Mouse (Mus musculus) heart, embryonic 15.5 days (tissue): Measurements from ENCODE around the gene Ugt1a8. TPM values are rescaled to one million over a fixed set of nuclear protein-coding genes. Genes with fewer than 3 reads are reported as not detected.
"Not testable (repeated sequence)": the region's sequence is repeated elsewhere in the genome, so short reads cannot be mapped to it uniquely, and the experiment has no call there.

Experiments
- ATAC-seq: fragments of 200-750 bp; cut with Nextera tagmentation; replicated peaks from 2 replicates; pipeline ENCODE4 v1.8.0; 2017; ENCODE audit warnings: low read depth, moderate TSS enrichment; ENCODE audit not compliant: insufficient number of reproducible peaks, insufficient read depth, low FRiP score
- H3K27ac ChIP-seq: fragments of 300-500 bp; sonication (generic); 2 replicates; pipeline ENCODE4 v1.5.1; 2015; ENCODE audit warnings: mild to moderate bottlenecking, inconsistent platforms
- H3K27me3 ChIP-seq: fragments of 300-500 bp; sonication (generic); 2 replicates; pipeline ENCODE4 v1.6.1; 2015; ENCODE audit warnings: inconsistent platforms
- H3K36me3 ChIP-seq: fragments of 300-500 bp; sonication (generic); 2 replicates; pipeline ENCODE4 v1.6.1; 2015; ENCODE audit warnings: mild to moderate bottlenecking, inconsistent platforms
- H3K4me1 ChIP-seq: fragments of 300-500 bp; sonication (generic); replicated peaks from 2 replicates; pipeline ENCODE4 v1.6.1; 2015; ENCODE audit warnings: inconsistent platforms
- H3K4me2 ChIP-seq: fragments of 300-500 bp; sonication (generic); 2 replicates; pipeline ENCODE4 v1.6.1; 2015; ENCODE audit warnings: inconsistent platforms, mild to moderate bottlenecking, moderate library complexity
- H3K4me3 ChIP-seq: fragments of 300-500 bp; sonication (generic); 2 replicates; pipeline ENCODE4 v1.5.1; 2015; ENCODE audit warnings: mild to moderate bottlenecking, inconsistent platforms
- H3K9ac ChIP-seq: fragments of 300-500 bp; sonication (generic); 2 replicates; pipeline ENCODE4 v1.6.1; 2015; ENCODE audit warnings: mild to moderate bottlenecking, inconsistent platforms
- H3K9me3 ChIP-seq: fragments of 300-500 bp; sonication (generic); replicated peaks from 2 replicates; pipeline ENCODE4 v1.6.1; 2016; ENCODE audit warnings: inconsistent platforms
- WGBS: fragments of 180-500 bp; shearing (Covaris S2); methylation state at CpG from one replicate; pipeline ENCODE4 v1.1.7; 2015; ENCODE audit warnings: mixed read lengths; 5-methylcytosine and 5-hydroxymethylcytosine counted together
- polyA plus RNA-seq: library from polyadenylated mRNA; unstranded; fragments of >200 nt; fragmentation: Nextera tagmentation; extraction: Ambion mirVana; gene quantifications from 2 replicates; pipeline ENCODE4 v1.2.1, GENCODE M21; 2015

Gene Ugt1a8
- polyA plus RNA-seq, 1 experiment from 2014 or later, result not detected

DNA sequence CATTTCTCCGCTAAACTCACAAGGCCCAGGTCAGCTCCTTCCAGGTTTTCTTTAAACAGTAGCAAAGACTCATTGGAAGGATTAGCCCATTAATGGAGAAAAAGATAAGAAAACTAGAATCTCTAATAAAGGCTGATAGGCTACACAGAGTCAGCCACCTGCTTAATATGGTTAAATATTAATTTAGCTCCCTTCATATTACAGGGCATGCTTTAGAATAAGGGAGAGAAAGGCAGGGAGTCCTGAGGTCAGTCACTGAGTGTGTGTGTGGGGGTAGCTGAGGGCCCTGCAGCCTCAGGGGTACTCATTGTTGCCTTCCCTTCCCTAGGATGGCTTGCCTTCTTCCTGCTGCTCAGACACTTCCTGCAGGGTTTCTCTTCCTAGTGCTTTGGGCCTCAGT, 50.5 kb downstream of the Ugt1a8 start:
- H3K4me3 ChIP-seq, result no peak overlapping the region
- no peaks in the 10 kb centered on the region for H3K36me3 ChIP-seq
- 0 out of 2 replicates have a peak, but pooled peaks cover 4% of the 10 kb centered on the region for H3K4me1 ChIP-seq
- WGBS, result 83% methylated on average over 1 of the region's 1 CpGs
- H3K9me3 ChIP-seq, result no peaks in the 10 kb centered on the region
- H3K4me2 ChIP-seq, result no peak overlapping the region
- no peak overlapping the region for H3K9ac ChIP-seq
- no peaks in the 10 kb centered on the region for H3K27me3 ChIP-seq
- no peak for ATAC-seq
- no peak overlapping the region for H3K27ac ChIP-seq

GRCm38 (mm10) chr1:88140492-88140891, 52.9 kb downstream of the Ugt1a8 start:
- ATAC-seq, H3K36me3 ChIP-seq, H3K9me3 ChIP-seq, H3K4me2 ChIP-seq, H3K27ac ChIP-seq, H3K9ac ChIP-seq, H3K27me3 ChIP-seq, H3K4me3 ChIP-seq, H3K4me1 ChIP-seq: not testable (repeated sequence)
- 47% methylated on average over 1 of the region's 1 CpGs for WGBS

DNA sequence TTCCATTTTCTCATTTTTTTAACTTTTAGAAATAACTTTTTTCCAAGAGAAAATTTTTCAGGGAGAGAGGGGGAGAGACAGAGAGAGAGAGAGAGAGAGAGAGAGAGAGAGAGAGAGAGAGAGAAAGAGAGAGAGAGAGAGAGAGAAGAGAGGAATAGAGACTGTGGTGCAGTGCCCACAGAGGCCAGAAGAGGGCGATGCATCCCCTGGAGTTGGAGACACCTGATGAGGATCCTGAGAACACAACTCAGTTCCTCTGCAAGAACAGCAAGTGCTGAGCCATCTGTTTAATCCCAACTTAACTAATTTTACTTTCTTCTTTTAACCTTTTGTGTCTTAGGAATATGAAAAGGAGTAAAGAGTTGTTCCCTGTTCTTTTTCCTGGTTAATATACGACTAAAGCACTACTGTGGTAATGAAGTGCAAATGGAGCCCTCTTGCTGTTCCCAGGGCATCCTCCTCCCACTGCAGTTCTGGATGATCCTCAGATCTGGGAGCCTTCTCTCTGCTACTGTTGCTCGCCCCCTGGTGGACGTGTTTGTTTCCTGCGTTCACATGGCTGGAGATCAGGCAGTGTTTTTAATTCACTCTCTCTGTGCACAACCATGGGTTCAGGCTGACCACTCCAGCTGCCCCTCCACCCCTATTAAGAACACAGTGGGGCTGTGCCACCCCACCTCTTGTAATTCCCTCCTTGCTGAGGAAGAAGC, 56.5 kb downstream of the Ugt1a8 start:
- H3K9me3 ChIP-seq, H3K27ac ChIP-seq, H3K27me3 ChIP-seq, H3K36me3 ChIP-seq, H3K4me2 ChIP-seq, H3K9ac ChIP-seq, ATAC-seq, H3K4me3 ChIP-seq, H3K4me1 ChIP-seq: not testable (repeated sequence)
- 3% methylated on average over 5 of the region's 5 CpGs for WGBS

- H3K4me3 ChIP-seq, H3K9me3 ChIP-seq, H3K4me2 ChIP-seq, H3K27ac ChIP-seq, H3K36me3 ChIP-seq, H3K9ac ChIP-seq, H3K27me3 ChIP-seq, ATAC-seq, H3K4me1 ChIP-seq: not testable (repeated sequence)
- 53% methylated on average over 2 of the region's 2 CpGs for WGBS
Observed at GRCm38 (mm10) chr1:88145278-88145677, 57.7 kb downstream of the Ugt1a8 start.

DNA sequence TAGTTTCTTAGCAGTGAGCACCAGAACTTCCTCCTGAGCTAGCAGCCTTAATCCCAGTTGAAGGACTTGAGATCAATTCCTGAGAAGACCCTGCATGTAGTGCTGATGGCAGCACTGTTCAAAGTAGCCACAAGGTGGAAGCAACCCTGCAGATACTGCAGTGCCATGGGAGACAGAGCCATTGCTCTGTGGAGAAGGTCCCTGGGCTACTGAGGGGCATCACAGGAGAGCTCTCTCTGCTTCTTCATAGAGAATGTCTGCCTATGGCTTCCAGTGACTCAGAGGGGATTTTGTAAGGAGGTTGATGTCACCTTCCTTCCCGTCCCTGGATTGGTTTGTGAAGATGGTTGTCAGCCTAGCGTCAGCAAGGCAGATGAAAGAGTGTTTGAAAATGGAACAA, 62.5 kb downstream of the Ugt1a8 start:
- not testable (repeated sequence) for H3K36me3 ChIP-seq, H3K4me1 ChIP-seq, H3K9me3 ChIP-seq, H3K27me3 ChIP-seq, H3K4me3 ChIP-seq, ATAC-seq, H3K4me2 ChIP-seq, H3K9ac ChIP-seq, H3K27ac ChIP-seq
- 56% methylated on average over 2 of the region's 2 CpGs for WGBS

GRCm38 (mm10) chr1:88158430-88158829, 70.8 kb downstream of the Ugt1a8 start:
- no peak for ATAC-seq
- 64% methylated on average over 2 of the region's 2 CpGs for WGBS
- no peak overlapping the region for H3K4me3 ChIP-seq
- H3K27ac ChIP-seq, result no peak overlapping the region
- H3K36me3 ChIP-seq, result no peaks in the 10 kb centered on the region
- H3K27me3 ChIP-seq, result no peaks in the 10 kb centered on the region
- no peak overlapping the region for H3K4me2 ChIP-seq
- no peaks in the 10 kb centered on the region for H3K9me3 ChIP-seq
- H3K9ac ChIP-seq, result no peak overlapping the region
- no peaks in the 10 kb centered on the region for H3K4me1 ChIP-seq

DNA sequence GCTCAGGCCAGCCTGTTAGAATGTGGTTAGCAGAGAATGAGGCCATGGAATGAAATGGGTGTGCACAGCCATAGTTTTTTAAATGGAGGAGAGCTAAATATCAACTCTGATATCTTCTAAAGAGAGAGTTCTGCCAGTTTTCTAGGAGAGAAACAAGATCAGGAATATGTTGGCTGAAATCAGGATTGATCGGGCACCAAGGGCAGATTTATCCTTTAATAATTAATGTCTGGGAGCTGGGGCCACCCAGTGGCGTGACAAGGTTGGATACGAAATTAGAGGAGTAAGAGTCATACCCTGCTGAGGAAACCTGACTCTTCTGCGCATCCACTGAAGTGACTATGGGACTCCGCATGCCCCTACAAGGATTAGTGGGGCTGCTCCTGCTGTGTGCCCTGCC, 78.1 kb downstream of the Ugt1a8 start, which contains the start of gene Ugt1a5:
Gene Ugt1a5, plus strand, starts transcription at position 302 of the 400 bp plus-strand sequence.
- H3K4me2 ChIP-seq, result no peak within 1 kb of the TSS
- no peaks in the 10 kb centered on the region for H3K27me3 ChIP-seq
- no peak for ATAC-seq
- 76% methylated on average over 5 of the region's 5 CpGs for WGBS
- no peak within 1 kb of the TSS for H3K4me3 ChIP-seq
- no peak within 1 kb of the TSS for H3K27ac ChIP-seq
- no peaks in the 10 kb centered on the region for H3K9me3 ChIP-seq
- H3K4me1 ChIP-seq, result no peaks in the 10 kb centered on the region
- H3K36me3 ChIP-seq, result no peaks in the 10 kb centered on the region
- H3K9ac ChIP-seq, result no peak within 1 kb of the TSS

DNA sequence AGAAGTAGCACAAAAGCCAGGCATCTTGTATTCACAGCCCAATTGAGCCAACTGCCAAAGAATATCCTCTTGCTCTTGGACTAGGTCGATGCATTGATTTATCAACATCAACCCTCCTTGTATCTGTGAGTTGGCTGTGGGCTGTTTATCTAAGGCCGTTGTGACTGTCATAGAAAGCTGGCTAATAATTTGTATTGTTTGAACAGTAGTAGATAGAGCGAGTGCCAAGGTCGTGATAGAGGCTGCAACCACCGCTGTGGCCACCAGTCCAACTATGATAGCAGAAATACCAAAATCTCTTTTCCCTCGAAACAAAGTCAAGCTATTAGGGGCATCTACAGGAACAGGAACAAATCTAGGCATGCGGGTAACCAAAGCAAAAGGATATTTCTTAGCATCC, 84.6 kb downstream of the Ugt1a8 start:
- 78% methylated on average over 7 of the region's 7 CpGs for WGBS
- not testable (repeated sequence) for H3K4me1 ChIP-seq

DNA sequence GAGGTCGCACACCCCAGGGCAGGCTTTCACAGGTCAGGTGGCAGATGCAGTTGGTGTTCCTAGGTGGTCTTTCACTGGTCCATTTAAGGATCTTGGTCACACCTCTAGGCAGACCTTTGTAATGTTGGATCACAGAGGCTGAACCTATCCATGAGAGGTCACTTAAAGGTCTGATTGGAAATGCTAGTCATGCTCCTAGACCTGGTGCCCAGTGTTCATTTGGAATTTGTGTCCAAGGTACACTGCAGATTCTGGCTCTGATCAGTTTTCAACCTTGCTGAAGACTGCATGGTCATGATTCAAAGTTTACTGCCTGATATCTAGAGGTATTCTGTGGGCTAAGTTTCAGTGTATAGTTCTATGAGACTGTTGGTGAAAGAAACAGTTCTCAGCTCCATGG, 92.0 kb downstream of the Ugt1a8 start:
- Histone ChIP-seq H3K27me3 (no peaks in the 10 kb centered on the region), H3K4me1 (no peaks in the 10 kb centered on the region), H3K4me3 (no peak overlapping the region), H3K4me2 (no peak overlapping the region), H3K9me3 (peaks cover 5% of the 10 kb centered on the region; the same call in 1 of the 2 replicates), H3K36me3 (no peaks in the 10 kb centered on the region), H3K27ac (no peak overlapping the region), H3K9ac (no peak overlapping the region)
- WGBS, result 77% methylated on average over 1 of the region's 1 CpGs
- no peak for ATAC-seq

More for the DNA sequence above, 84.6 kb downstream of the Ugt1a8 start:
- not testable (repeated sequence) for H3K9me3 ChIP-seq, ATAC-seq, H3K4me3 ChIP-seq, H3K27ac ChIP-seq, H3K4me2 ChIP-seq, H3K27me3 ChIP-seq, H3K36me3 ChIP-seq, H3K9ac ChIP-seq

GRCm38 (mm10) chr1:88186325-88186935, 98.8 kb downstream of the Ugt1a8 start:
- Histone ChIP-seq H3K4me2 (no peak overlapping the region), H3K27me3 (no peaks in the 10 kb centered on the region), H3K36me3 (no peaks in the 10 kb centered on the region), H3K9ac (no peak overlapping the region), H3K9me3 (no peaks in the 10 kb centered on the region), H3K4me1 (no peaks in the 10 kb centered on the region), H3K27ac (no peak overlapping the region), H3K4me3 (no peak overlapping the region)
- WGBS, result 75% methylated on average over 5 of the region's 5 CpGs
- ATAC-seq, result no peak

GRCm38 (mm10) chr1:88192136-88192535, 104.5 kb downstream of the Ugt1a8 start:
- Histone ChIP-seq H3K4me3 (no peak overlapping the region), H3K4me1 (no peaks in the 10 kb centered on the region), H3K36me3 (no peaks in the 10 kb centered on the region), H3K27me3 (no peaks in the 10 kb centered on the region), H3K9me3 (no peaks in the 10 kb centered on the region), H3K9ac (no peak overlapping the region), H3K4me2 (no peak overlapping the region), H3K27ac (no peak overlapping the region)
- ATAC-seq, result no peak
- WGBS, result 66% methylated on average over 3 of the region's 3 CpGs

- no peaks in the 10 kb centered on the region for H3K36me3 ChIP-seq
- no peak overlapping the region for H3K4me3 ChIP-seq
- no peak for ATAC-seq
- H3K27me3 ChIP-seq, result no peaks in the 10 kb centered on the region
- no peak overlapping the region for H3K4me2 ChIP-seq
- no peaks in the 10 kb centered on the region for H3K4me1 ChIP-seq
- WGBS, result 90% methylated on average over 1 of the region's 1 CpGs
- no peak overlapping the region for H3K9ac ChIP-seq
- H3K9me3 ChIP-seq, result no peaks in the 10 kb centered on the region
- H3K27ac ChIP-seq, result no peak overlapping the region
Observed at GRCm38 (mm10) chr1:88195687-88196086, 108.1 kb downstream of the Ugt1a8 start.
